Mouse (Mus musculus) liver, embryonic 13.5 days (tissue): ENCODE results near the gene BC035044. TPM values are rescaled to one million over a fixed set of nuclear protein-coding genes. Genes with fewer than 3 reads are reported as not detected.
"Not testable (repeated sequence)": the region's sequence is repeated elsewhere in the genome, so short reads cannot be mapped to it uniquely, and the experiment has no call there.

Experiments used
- ATAC-seq: fragments of 200-750 bp; cut with Nextera tagmentation; 2 replicates; pipeline ENCODE4 v1.8.0; 2017; ENCODE audit warnings: low read depth, mild to moderate bottlenecking, moderate number of reproducible peaks, moderate library complexity
- DNase-seq: peaks from one replicate; pipeline ENCODE4 v3.0.0; 2022
- H3K27ac ChIP-seq: fragments of 300-500 bp; sonication (generic); 2 replicates; pipeline ENCODE4 v1.5.1; 2015; ENCODE audit warnings: moderate library complexity, mild to moderate bottlenecking, inconsistent platforms
- H3K27me3 ChIP-seq: fragments of 300-500 bp; sonication (generic); 2 replicates; pipeline ENCODE4 v1.6.1; 2015; ENCODE audit warnings: mild to moderate bottlenecking, inconsistent platforms
- H3K36me3 ChIP-seq: fragments of 300-500 bp; sonication (generic); 2 replicates; pipeline ENCODE4 v1.6.1; 2015; ENCODE audit warnings: mild to moderate bottlenecking, inconsistent platforms
- H3K4me1 ChIP-seq: fragments of 300-500 bp; sonication (generic); replicated peaks from 2 replicates; pipeline ENCODE4 v1.6.1; 2015; ENCODE audit warnings: inconsistent platforms
- H3K4me2 ChIP-seq: fragments of 300-500 bp; sonication (generic); 2 replicates; pipeline ENCODE4 v1.6.1; 2015; ENCODE audit warnings: inconsistent platforms, mild to moderate bottlenecking, moderate library complexity
- H3K4me3 ChIP-seq: fragments of 300-500 bp; sonication (generic); replicated peaks from 2 replicates; pipeline ENCODE4 v1.5.1; 2015; ENCODE audit warnings: mild to moderate bottlenecking, inconsistent platforms
- H3K9ac ChIP-seq: fragments of 300-500 bp; sonication (generic); 2 replicates; pipeline ENCODE4 v1.6.1; 2015; ENCODE audit warnings: mild to moderate bottlenecking, inconsistent platforms
- H3K9me3 ChIP-seq: fragments of 300-500 bp; sonication (generic); replicated peaks from 2 replicates; pipeline ENCODE4 v1.6.1; 2016; ENCODE audit warnings: inconsistent platforms
- WGBS: fragments of 180-500 bp; shearing (Covaris S2); methylation state at CpG from one replicate; pipeline ENCODE4 v1.1.7; 2015; ENCODE audit not compliant: insufficient replicate concordance; 5-methylcytosine and 5-hydroxymethylcytosine counted together
- polyA plus RNA-seq: library from polyadenylated mRNA; unstranded; fragments of >200 nt; fragmentation: Nextera tagmentation; extraction: Ambion mirVana; gene quantifications from 2 replicates; pipeline ENCODE4 v1.2.1, GENCODE M21; 2015

The BC035044 gene
- polyA plus RNA-seq, 1 experiment from 2014 or later = 6.9 TPM

DNA sequence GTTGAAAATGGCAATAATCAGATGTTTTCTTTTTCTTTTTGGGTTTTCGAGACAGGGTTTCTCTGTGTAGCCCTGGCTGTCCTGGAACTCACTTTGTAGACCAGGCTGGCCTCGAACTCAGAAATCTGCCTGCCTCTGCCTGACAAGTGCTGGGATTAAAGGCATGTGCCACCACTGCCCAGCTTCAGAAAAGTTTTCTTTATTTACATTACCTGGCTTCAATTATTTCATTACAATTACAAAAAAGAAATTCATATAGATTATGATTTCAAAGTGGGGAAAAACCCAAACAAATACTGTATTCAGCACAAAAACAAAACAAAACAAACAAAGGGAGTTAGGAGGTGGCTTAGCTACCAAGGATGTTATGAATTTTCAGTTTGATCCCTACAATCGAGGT is 50.3 kb downstream of the BC035044 start:
- not testable (repeated sequence) for H3K27ac ChIP-seq, DNase-seq, H3K4me3 ChIP-seq, H3K27me3 ChIP-seq, H3K9me3 ChIP-seq, H3K36me3 ChIP-seq, H3K4me2 ChIP-seq, H3K9ac ChIP-seq, ATAC-seq
- H3K4me1 ChIP-seq = peaks cover 66% of the 10 kb centered on the region
- 44% methylated on average over 3 of the region's 3 CpGs for WGBS

GRCm38 (mm10) chr6:128839921-128840320 is 51.0 kb downstream of the BC035044 start:
- no peaks in the 10 kb centered on the region for H3K27me3 ChIP-seq
- 43% methylated on average over 7 of the region's 7 CpGs for WGBS

DNA sequence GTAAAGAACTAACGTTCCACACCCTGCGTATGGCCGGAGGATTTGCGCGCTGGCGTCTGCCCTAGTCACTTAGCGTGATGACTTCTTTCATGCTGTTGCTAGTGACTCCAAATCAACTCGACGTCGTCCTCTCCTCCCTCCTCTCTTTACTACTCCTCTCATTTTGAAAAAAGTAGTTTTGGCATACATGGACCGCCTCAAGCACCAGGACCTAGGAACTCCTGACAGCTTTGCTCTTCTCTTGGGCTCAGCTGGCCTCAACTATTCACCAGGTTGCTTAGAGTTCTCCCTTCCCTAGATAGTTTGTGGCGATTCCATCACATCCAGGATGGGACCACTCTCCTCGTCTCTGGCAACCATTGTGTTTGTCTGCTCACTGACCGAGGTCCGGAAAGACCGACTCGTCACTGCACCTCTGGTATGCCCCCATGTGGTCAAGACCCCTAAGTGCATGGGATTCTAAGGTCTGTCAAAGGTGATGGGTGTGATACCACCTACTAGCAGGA is 51.6 kb downstream of the BC035044 start:
- Histone ChIP-seq H3K4me3 (peak overlapping the region; percentile 80), H3K4me1 (peaks cover 61% of the 10 kb centered on the region), H3K9me3 (no peaks in the 10 kb centered on the region), H3K9ac (peak overlapping the region; percentile 59), H3K4me2 (peak overlapping the region; percentile 78), H3K27me3 (no peaks in the 10 kb centered on the region), H3K27ac (peak overlapping the region; percentile 81), H3K36me3 (no peaks in the 10 kb centered on the region)
- peak; percentile 78 for DNase-seq
- ATAC-seq = peak; percentile 37
- WGBS = under 1% methylated on average over 17 of the region's 17 CpGs

More at GRCm38 (mm10) chr6:128839921-128840320, 51.0 kb downstream of the BC035044 start:
- Histone ChIP-seq H3K27ac (peak overlapping the region; percentile 81; the same call in 1 of the 2 replicates), H3K9me3 (no peaks in the 10 kb centered on the region), H3K4me1 (peaks cover 66% of the 10 kb centered on the region), H3K4me2 (peak overlapping the region; percentile 78), H3K36me3 (no peaks in the 10 kb centered on the region), H3K4me3 (peak overlapping the region; percentile 80), H3K9ac (no peak overlapping the region; the same call in 1 of the 2 replicates)
- DNase-seq (no peak), ATAC-seq (no peak)

GRCm38 (mm10) chr6:128838342-128839265 is 52.3 kb downstream of the BC035044 start:
- H3K4me3 ChIP-seq = peak overlapping the region; percentile 80
- no peaks in the 10 kb centered on the region for H3K27me3 ChIP-seq
- DNase-seq (peak; percentile 80), ATAC-seq (peak; percentile 75)
- no peaks in the 10 kb centered on the region for H3K9me3 ChIP-seq
- no peaks in the 10 kb centered on the region for H3K36me3 ChIP-seq
- H3K4me1 ChIP-seq = peaks cover 54% of the 10 kb centered on the region
- under 1% methylated on average over 49 of the region's 49 CpGs for WGBS
- H3K9ac ChIP-seq = peak overlapping the region; percentile 83
- H3K4me2 ChIP-seq = peak overlapping the region; percentile 78
- H3K27ac ChIP-seq = peak overlapping the region; percentile 81

DNA sequence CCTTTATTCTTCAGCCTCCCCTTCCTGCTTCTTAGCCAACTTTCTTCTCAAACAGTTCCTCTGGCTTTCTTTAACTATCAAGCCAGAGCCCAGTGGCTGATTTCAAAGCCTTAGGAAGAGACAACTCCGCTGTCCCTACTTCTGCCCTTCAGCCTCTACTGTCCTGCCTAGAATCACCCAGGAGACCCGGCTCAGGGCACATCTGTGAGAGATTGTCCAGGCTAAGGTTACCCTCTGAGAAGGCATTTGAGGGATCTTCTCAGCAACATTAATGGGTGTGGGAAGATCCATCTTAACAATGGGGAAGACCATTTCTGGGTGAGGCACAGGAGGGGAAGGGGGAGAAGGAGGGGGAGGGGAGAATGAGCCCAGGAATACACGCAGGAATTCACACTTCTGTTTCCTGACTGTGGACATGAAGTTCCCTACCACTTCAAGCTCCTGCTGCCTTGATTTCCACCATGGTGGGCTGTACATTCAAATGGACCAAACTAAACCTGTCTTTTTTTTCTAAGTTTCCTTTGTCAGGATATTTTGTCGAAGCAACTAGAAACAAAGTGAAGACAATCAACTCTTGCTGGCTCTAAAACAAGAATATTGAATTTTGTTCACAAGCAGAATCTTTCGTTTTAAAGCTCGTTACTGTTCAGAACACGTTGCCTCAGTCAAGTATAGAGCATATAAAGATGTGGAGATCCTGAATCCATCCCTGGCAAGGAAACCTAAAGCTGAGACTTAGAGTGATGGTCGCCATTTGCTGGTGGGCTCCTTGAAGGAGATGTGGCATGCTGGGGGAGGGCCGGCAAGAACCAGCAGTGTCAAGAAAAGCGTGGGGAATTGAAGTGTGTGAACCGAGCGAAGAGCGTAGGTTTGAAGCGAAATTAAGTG is 53.2 kb downstream of the BC035044 start:
- Histone ChIP-seq H3K9ac (peak overlapping the region; percentile 83), H3K27me3 (no peaks in the 10 kb centered on the region), H3K4me3 (peak overlapping the region; percentile 80), H3K36me3 (no peaks in the 10 kb centered on the region), H3K27ac (no peak overlapping the region; the same call in 1 of the 2 replicates), H3K9me3 (no peaks in the 10 kb centered on the region), H3K4me1 (peaks cover 50% of the 10 kb centered on the region), H3K4me2 (peak overlapping the region; percentile 78)
- 2% methylated on average over 14 of the region's 14 CpGs for WGBS
- ATAC-seq (no peak), DNase-seq (no peak)

DNA sequence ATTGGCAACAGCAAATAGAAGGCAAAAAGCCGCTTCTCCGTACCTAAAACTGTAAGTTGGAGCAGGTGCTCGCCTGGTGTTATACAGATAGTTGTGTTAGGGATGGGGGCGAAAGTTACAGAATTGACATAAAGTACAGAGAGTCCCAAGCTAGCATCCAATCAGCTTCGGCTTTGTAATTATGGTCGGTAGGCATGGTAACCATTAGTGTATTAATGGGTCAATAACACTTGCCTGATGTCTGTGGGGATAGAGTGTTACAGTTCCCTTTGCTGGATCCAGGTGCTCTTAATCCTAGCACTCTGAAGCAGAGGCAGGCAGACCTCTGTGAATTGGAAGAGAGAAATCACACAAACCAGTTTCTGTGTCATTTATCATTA is 54.0 kb downstream of the BC035044 start:
- 62% methylated on average over 6 of the region's 6 CpGs for WGBS
- H3K4me3 ChIP-seq = peak overlapping the region; percentile 80
- H3K36me3 ChIP-seq = no peaks in the 10 kb centered on the region
- peaks cover 44% of the 10 kb centered on the region for H3K4me1 ChIP-seq
- H3K4me2 ChIP-seq = peak overlapping the region; percentile 78
- H3K9me3 ChIP-seq = no peaks in the 10 kb centered on the region
- ATAC-seq = no peak
- H3K27me3 ChIP-seq = no peaks in the 10 kb centered on the region
- DNase-seq = no peak
- peak overlapping the region; percentile 83; the same call in 1 of the 2 replicates for H3K9ac ChIP-seq
- no peak overlapping the region for H3K27ac ChIP-seq

- no peak overlapping the region for H3K27ac ChIP-seq
- no peak overlapping the region for H3K4me3 ChIP-seq
- no peak overlapping the region for H3K9ac ChIP-seq
- H3K4me1 ChIP-seq = peaks cover 39% of the 10 kb centered on the region
- H3K27me3 ChIP-seq = no peaks in the 10 kb centered on the region
- no peaks in the 10 kb centered on the region for H3K36me3 ChIP-seq
- 29% methylated on average over 8 of the region's 8 CpGs for WGBS
- no peaks in the 10 kb centered on the region for H3K9me3 ChIP-seq
- DNase-seq (no peak), ATAC-seq (no peak)
- peak overlapping the region; percentile 78 for H3K4me2 ChIP-seq
Measured at GRCm38 (mm10) chr6:128836191-128836954, 54.6 kb downstream of the BC035044 start.

DNA sequence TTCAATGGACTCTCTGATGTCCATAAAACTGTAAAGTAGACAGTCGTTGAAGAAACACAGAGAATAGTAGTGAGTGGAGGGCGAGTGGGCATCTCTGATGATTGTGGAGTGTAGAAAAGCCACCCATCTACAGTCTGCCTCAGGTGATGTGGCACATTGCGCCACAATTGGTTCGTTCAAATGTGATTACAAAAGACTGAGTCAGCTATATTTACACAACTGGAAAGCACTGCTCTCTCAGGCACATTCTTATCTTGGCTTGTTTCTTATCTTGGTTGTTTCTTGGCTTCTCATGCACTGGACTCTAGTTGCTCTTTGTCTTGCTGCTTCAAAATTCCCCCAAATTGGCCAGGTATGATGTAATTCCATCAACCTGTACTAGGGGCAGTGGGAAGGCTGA is 55.4 kb downstream of the BC035044 start:
- peak overlapping the region; percentile 9; the same call in 1 of the 2 replicates for H3K27ac ChIP-seq
- no peaks in the 10 kb centered on the region for H3K27me3 ChIP-seq
- H3K9ac ChIP-seq = no peak overlapping the region
- H3K4me1 ChIP-seq = peaks cover 39% of the 10 kb centered on the region
- ATAC-seq = no peak
- no peaks in the 10 kb centered on the region for H3K9me3 ChIP-seq
- H3K4me2 ChIP-seq = no peak overlapping the region
- WGBS = 33% methylated on average over 4 of the region's 4 CpGs
- no peaks in the 10 kb centered on the region for H3K36me3 ChIP-seq
- no peak overlapping the region for H3K4me3 ChIP-seq
- no peak for DNase-seq

DNA sequence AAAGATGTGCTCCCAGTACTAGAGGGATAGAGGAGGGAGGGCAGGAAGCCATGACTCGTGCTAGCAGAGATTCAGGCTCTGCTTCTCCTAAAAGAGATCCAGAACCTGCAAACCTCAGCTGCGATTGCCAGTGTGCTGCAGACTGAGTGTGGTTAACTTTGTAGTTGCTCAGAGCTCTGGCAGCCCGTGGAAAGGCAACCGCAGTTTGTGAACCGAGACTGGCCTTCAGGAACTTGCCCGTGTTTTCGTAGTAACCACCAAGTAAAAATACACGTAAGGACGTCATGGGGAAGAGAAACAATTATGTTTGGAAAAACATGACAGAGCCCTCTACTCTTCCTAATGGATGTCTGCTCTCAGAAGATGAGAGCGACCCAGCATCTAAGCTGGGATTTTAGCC is 57.9 kb downstream of the BC035044 start:
- H3K9me3 ChIP-seq = no peaks in the 10 kb centered on the region
- H3K4me2 ChIP-seq = no peak overlapping the region
- no peaks in the 10 kb centered on the region for H3K27me3 ChIP-seq
- no peak for ATAC-seq
- DNase-seq = no peak
- WGBS = 65% methylated on average over 10 of the region's 10 CpGs
- peaks cover 25% of the 10 kb centered on the region for H3K4me1 ChIP-seq
- H3K4me3 ChIP-seq = no peak overlapping the region
- H3K27ac ChIP-seq = no peak overlapping the region
- no peak overlapping the region for H3K9ac ChIP-seq
- H3K36me3 ChIP-seq = no peaks in the 10 kb centered on the region

DNA sequence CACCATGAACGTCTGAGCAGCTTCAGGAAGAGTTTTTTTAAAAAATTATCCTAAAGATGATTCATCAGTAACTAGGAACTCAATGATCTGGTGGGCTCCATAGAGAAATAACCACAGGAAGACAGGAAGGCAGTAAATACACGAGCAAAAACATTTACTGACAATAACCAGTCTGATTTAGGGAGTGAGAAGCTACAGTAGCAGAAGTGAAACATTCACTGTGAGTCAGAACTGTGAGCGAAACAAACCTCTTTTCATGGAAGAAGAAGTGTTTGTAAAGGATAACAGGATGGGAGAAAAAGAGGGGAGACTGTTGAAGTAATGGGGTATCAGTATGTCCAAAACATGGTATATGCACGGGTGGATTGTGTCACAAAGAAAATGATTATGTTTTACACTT is 61.1 kb downstream of the BC035044 start:
- Histone ChIP-seq H3K27ac (no peak overlapping the region), H3K9ac (no peak overlapping the region), H3K27me3 (no peaks in the 10 kb centered on the region), H3K4me2 (no peak overlapping the region), H3K36me3 (no peaks in the 10 kb centered on the region), H3K4me3 (no peak overlapping the region), H3K9me3 (no peaks in the 10 kb centered on the region), H3K4me1 (no peaks in the 10 kb centered on the region)
- WGBS = 33% methylated on average over 4 of the region's 4 CpGs
- no peak for DNase-seq
- no peak for ATAC-seq
